Mouse (Mus musculus) A20 (cell line): ENCODE measurements at regions not wholly inside any gene's neighbourhood (a gene's known extent, or its start where the extent isn't known, plus 50 kb on each side); places are given as distances from the start of the nearest gene placed in this dataset.
A peak's percentile ranks its signal among the peaks of the same experiment; 100 is the strongest.

Experiments used
- DNase-seq: peaks from one replicate; pipeline ENCODE4 v3.0.0-alpha.2; 2011; ENCODE audit warnings: low read depth, low spot score

- no peak for DNase-seq
Measured at GRCm38 (mm10) chr3:105375820-105376219, 76.3 kb upstream of the Kcnd3 start.

- no peak for DNase-seq
Measured at GRCm38 (mm10) chr3:105376346-105376745, 75.8 kb upstream of the Kcnd3 start.

- no peak for DNase-seq
Measured at GRCm38 (mm10) chr3:105380818-105381217, 71.3 kb upstream of the Kcnd3 start.

DNA sequence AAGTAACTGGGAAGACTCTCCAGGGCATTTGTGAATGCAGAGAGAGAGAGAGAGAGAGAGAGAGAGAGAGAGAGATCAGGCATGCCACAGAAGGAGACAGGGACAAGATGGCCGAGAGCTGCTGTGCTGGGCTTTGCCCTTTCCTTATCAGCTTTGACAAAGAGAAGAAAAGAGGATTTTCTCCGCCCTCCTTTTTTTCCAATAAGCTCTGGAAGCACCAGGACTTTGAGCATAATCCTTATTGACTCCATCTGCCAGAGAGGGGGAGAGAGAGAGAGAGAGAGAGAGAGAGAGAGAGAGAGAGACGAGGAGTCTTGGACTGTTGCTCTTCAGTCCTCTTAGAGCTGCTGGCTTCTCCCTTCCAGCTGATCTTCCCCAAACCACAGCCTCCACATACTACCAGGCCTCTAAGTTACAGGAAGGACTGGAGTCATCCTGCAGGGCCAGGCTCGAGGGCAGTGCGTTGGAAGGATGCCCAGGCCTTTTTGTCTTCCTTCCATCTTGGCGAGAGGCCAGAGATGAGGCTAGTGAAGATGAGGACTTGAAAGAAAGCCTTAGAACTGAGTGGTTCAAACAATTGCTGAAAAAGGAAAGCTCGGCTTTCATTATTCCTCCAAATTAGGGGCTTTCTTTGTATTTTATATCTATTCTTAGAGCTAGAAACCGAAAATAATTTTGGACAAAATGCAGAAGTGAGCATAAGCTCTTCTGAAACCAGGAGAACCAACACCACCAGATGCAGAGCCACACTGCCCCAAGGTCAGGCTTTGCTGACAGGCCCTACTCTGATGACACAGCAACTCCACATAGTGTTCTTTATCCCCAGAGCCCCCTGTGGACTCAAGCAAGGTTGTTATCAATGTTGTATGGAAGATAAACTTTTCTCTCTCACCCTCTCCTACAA is 59.3 kb upstream of the Kcnd3 start:
- DNase-seq = peak; percentile 2
